Mouse (Mus musculus) adipocyte (in vitro differentiated cells): Measurements from ENCODE around the gene Nrsn2.

Experiments
- DNase-seq: peaks from one replicate; pipeline ENCODE4 v3.0.0-alpha.2; 2016; ENCODE audit warnings: low spot score

The Nrsn2 gene

DNA sequence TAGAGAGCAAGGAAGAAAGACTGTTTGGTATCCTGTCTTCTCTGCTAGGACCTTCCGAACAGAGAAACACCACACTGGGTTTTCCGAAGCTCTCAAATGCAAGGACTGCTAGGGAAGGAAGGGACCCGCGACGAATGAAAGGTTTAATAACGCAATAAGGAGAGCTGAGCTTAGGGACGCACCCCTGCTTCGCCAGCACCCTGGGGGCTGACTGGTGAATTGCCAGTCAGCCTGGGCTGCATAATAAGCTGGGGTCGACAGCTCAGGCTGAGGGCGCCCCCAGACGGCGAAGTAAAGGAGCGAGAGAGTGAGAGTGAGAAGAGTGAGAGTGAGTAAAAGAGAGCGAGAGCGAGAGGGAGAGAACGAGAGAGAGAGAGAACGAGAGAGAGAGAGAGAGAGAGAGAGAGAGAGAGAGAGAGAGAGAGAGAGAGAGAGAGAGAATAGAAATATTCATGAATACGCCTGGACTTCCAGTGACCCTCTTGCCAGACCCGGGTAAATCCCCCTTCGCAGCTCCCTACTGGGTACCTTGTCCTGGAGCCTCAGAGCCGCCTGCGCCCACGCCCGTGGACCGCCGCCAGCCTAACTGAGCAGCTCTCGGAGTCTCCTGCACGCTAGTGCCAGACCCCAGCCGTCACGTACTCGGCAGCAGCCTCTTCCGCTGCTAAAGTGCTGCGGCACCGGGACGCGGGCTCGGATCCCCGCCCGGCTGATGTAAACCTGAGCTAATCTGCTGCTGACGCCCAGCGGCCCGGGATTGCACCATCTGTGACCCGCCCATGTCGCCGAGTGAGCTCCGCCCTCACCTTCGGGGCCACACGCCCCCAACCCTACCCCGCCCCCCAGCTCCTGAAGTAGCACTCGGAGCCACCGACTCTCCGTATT is 32.9 kb downstream of the Nrsn2 start, which contains the start of gene Trib3:
Trib3 (minus strand) TSS at position 704 of the 885 bp plus-strand sequence.
- peak; percentile 81 for DNase-seq

DNA sequence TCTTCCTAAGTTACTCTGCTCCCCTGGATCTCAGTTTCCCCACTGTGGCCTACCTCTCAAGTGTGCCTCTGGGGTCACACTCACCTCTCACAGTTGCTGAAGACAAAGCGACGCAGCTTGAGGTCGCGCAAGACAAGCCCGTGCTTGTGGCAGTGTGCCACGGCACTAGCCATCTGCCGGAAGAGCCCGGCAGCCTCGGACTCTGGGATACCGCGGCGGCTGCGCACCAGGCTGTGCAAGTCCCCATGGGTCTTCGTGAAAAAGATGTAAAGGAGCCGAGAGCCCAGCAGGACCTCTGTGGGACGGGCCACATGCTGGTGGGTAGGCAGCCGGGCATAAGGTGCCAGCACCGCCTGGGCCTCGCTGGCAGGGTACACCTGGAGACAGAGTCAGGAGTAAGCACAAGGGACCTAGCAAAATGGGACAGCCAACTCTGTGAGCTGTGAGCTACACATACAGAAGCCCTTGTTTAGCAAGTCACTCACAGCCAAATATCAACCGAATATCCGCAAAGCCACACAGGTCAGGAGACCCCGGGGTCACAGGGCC is 36.7 kb downstream of the Nrsn2 start:
- no peak for DNase-seq

- DNase-seq = no peak
Measured at GRCm38 (mm10) chr2:152338319-152338718, 38.1 kb downstream of the Nrsn2 start.

DNA sequence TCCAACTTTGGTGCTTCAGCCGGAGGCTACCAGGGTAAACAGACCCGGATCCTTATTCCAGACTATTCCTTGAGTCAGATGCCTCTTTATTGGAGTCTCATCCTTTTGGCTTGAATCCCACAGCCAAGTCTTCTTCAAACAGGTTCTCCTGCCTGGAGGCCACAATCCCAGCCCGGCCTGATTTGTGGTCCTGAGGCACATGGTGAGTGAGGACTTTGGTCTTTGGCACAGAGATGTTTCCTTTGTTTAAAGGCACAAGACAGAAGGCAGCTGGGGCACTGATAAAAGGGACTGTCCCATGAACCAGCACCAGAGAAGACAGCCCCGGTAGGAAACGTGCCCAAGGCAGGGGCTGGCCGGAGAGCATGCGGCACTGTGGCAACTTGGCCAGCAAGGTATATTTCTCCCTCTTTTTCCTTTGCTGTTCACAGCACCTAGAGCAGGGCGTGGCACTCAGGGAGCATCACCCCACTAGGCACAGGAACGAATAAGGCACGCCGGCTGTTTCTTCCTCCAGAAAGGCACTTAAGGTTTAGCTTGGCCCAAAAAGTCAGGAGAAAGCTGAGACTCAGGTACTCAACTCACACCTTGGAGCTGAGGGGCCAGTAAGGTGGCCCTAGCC is 38.7 kb downstream of the Nrsn2 start:
- no peak for DNase-seq

DNA sequence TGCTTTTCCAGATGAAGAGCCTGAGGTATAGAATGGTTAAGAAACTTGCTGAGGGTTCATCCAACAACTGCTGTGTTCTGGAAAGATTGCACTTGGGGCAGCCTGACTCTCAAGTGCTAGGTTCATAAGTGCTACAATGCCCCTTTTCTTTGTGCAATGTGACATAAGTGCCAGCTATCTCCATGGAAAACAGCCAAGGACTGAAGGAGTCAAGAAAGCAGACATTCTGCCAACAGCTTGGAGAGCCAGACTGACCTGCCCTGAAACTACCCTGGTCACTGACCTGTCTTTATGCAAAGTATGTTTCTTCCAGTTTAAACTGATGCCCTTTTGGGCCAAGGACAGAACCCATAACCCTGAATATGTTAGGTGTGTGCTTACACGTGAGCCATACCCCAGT is 39.6 kb downstream of the Nrsn2 start:
- peak; percentile 88 for DNase-seq

DNA sequence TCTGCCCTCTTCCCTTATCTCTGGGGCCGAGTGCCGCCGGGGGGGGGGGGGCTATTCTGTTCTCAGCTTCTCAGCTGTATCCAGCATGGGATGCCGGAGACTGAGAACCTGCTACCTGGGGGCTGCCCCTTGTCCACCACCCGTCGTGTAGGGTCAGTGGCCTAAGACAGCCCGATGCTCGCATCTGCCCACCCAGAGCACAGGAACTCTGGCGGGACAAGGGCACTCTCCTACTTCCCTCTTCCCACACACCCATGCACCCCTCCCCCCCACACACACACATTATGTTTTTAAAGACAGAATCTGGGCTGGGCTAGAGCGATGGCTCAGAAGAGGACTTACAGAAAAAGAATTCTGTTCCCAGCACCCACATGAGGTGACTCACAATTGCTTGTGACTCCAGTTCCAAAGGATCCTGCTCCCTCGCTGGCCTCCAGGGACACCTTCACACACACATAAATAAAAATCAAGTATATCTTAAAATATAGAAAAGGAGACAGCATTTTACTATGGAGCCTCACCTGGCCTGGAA is 41.1 kb downstream of the Nrsn2 start:
- DNase-seq = no peak

- no peak for DNase-seq
Measured at GRCm38 (mm10) chr2:152333345-152334006, 43.0 kb downstream of the Nrsn2 start.

GRCm38 (mm10) chr2:152332101-152332825 is 44.2 kb downstream of the Nrsn2 start, which contains the start of gene Rbck1:
Gene Rbck1 (minus strand): TSS chr2:152332653.
- peak; percentile 96 for DNase-seq

DNA sequence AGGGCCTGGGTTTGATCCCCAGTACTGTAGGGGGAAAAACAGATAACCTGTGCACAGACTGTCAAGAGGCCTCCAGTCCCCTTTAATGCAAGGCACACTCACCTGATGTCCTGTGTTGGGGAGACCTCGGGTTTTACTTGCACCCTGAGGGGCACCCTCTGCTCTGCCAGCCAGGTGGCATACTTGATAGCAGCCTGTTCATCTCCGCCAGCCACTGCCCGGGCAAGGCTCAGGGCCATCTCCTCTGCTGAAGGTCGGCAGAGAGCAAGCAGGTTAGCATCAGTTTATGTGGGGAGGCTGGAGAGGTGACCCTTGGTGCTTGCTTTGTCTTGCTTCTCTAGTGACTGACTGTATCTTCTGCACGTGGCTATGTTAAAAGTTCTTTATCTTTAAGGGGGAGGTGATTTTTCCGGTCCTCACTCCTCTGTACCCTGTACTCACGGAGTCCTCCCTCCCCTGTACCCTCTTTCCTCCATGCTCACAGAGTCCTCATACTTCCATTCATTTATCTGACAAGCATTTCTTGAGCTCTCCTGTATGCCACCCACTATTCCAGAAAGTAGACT is 45.5 kb downstream of the Nrsn2 start:
- DNase-seq = no peak

- DNase-seq = no peak
Measured at GRCm38 (mm10) chr2:152327980-152328379, 48.5 kb downstream of the Nrsn2 start.

DNA sequence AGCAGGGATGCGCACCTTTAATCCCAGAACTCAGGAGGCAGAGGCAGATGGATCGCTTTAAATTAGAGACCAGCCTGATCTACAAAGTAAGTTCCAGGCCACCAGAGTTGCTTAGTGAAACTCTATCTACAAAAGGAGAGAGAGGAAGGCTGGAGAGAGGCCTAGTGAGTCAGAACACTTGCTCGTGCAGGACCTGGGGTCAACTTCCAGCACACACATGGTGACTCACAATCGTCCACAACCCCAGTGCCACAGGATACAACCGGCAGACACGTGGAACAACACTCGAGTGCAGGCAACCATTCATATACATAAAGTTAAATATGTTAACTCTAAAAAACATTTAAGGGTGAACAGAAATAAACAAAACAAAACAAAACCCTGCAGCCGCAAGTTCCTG is 49.8 kb downstream of the Nrsn2 start:
- DNase-seq = no peak

- DNase-seq = no peak
Measured at GRCm38 (mm10) chr2:152326157-152326556, 50.3 kb downstream of the Nrsn2 start.

DNA sequence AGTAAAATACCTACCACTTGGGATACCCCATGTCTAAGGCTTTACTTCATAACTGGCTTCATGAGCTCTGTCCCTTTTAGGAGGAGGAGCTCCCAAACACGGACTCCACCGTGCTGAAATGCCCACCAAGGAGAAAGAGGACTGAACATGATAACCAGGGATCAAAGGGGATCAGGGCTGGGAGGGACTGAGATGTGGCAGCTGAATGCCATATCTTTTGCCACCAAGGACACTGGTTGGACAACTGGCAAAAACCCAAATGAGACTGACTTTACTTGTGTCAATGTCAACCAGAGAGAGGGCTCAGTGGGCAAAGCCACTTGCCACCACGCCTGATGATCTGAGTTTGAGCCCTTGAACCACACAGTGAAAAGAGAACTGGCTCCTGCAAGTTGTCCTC is 51.6 kb downstream of the Nrsn2 start:
- DNase-seq = no peak

GRCm38 (mm10) chr2:152323971-152324370 is 52.5 kb downstream of the Nrsn2 start:
- DNase-seq = no peak

DNA sequence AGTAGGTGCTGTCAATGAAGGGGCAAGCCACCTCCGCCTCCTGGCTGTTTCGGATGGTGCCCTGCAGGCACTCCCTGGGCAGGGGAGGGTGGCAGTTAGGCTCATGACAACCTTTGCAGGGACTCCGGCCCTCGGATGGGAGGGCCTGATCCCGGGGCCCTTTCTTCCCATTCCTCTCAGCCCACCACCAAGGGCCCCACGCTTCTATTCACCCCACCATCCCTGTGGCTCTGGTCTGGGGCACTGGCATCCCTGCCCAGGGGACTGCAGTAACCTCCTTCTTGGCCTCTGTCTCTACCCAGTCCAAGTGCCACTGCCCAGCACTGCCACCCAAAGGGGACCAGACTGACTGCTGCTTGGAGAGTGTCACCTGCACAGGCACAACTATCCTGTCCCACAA is 54.2 kb downstream of the Nrsn2 start:
- DNase-seq = no peak

DNA sequence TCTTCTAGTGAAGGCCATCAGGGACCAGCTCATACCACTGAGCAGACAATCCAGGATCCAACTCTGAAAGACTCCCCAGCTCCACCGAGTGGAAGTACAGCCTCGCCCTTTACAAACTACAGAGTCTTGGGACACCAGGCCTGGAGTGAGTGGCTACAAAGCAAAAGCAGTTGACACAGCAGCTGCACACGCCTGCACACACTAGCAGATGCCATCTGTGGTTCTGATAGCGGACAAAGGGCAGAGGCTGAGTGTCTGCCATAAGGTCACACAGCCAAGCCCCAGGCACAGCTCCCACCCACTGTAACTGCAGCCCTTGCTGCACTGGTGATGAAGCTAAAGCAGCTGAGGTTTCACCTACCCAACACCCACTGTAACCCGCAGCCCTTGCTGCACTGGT is 54.9 kb downstream of the Nrsn2 start:
- no peak for DNase-seq
